Mouse (Mus musculus): Measurements from ENCODE around the gene Rhou.

Rhou gene

GRCm38 (mm10) chr8:123649483-123649882, 4.2 kb upstream of the Rhou start:
- no peak for DNase-seq (ENCODE audit: low read depth, low spot score)

DNA sequence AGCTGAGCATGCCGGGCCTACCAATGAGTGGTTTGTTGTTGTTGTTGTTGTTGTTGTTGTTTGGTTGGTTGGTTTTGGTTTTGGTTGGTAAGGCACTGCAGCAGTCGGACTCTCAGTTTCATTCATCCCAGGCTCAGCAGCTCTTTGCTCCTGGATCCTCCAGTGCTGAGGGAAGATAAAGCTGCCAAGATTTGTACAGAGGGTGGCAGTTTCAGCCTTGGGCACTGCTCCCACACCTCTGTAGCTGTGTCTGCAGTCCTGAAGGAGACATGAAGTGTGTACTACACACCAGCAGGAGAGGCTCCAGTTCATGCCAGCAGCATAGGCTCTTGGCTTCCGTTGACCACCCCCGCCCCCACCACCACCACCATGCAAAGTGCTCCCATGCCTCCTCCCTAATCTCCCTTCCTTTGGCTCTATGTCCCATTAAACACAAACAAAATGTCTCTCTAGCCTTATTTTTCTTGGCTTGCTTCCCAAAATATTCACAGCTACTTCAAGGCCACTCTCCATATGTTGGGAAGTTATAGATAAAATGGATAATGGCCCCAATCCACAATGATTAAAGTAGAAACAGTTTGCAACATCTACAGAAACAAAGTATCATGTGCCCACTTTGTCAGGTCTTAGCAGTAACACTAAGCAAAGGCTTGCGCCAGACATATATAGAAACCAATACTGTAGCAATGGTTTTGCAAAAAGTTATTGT, 2.2 kb upstream of the Rhou start:
- DNase-seq (ENCODE audit: low read depth, low spot score) = no peak

DNA sequence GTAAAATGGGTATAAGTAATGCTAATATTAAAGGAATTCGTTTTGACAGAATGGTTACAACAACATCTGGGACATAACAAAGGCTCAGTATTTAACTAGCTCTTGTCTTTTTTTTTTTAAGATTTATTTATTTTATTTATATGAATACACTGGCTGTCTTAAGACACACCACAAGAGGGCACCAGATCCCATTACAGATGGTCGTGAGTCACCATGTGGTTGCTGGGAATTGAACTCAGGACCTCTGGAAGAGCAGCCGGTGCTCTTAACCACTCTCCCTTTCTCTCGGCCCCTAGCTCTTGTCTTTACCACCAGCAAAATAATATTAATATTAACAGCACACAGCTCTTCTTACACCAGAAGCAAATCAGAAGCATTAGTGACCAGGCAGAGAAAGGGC, 1.1 kb upstream of the Rhou start:
- DNase-seq (ENCODE audit: low read depth, low spot score) = no peak

- no peak for DNase-seq (ENCODE audit: low read depth, low spot score)
These were observed 353 bp downstream of the Rhou start for GRCm38 (mm10) chr8:123653994-123654569.

- no peak for DNase-seq (ENCODE audit: low read depth, low spot score)
These were observed 1.0 kb downstream of the Rhou start for GRCm38 (mm10) chr8:123654763-123655162.

DNA sequence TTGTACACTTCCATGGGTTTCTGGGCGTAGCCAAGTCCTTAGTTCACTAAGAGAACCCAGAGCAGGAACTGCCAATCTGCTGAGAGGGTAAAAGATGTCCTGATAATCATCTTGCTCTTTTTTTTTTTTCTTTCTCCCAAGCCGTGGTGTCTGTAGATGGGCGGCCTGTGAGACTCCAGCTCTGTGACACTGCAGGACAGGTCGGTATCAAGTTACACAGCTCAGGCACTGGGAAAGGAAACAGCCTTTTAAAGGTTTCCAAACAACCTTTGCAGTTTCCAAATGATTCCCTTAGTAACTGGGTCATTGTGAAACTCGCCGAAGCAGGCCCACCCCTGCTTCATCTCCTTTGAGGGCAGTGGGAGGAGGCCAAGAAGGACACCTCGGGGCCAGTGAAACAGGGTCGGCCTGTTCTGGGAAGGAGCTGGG, 1.6 kb downstream of the Rhou start:
- DNase-seq (ENCODE audit: low read depth, low spot score) = no peak

GRCm38 (mm10) chr8:123657826-123658225, 4.1 kb downstream of the Rhou start:
- no peak for DNase-seq (ENCODE audit: low read depth, low spot score)

GRCm38 (mm10) chr8:123659469-123660057, 5.8 kb downstream of the Rhou start:
- no peak for DNase-seq (ENCODE audit: low read depth, low spot score)

DNA sequence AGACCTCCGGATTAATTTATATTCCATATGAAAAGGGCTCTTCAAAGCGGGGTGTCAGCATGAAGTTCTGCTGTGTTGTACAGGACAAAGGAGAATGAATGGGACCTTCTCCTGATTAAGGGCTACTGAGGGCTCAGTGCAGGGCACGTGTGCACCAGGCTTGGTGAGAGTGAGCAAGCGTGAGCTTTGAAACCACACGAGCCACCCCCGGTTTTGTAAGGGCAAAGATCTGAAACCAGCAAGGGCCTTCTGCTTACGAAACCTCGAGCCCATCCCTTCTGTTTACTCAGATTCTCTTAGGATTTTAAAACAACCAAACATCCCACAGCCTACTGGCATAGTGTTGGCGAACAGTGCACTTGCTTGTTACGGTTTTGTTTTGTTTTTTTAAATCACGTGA, 7.8 kb downstream of the Rhou start:
- no peak for DNase-seq (ENCODE audit: low read depth, low spot score)

GRCm38 (mm10) chr8:123665580-123665979, 11.9 kb downstream of the Rhou start:
- DNase-seq (ENCODE audit: low read depth, low spot score) = no peak

DNA sequence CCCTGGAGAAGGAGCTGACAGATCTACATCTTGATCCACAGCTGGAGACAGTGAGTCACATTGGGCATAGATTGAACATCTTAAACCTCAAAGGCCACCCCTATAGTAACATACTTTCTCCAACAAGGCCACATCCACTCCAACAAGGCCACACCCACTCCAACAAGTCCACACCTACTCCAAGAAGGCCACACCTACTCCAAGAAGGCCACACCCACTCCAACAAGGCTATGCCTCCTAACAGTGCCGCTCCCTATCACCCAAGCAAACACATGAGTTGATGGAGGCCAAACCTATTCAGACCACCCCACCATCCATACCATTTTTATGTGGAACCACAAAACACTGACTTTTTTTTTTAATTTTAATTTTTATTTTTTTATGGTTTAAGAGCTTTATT, 13.1 kb downstream of the Rhou start:
- no peak for DNase-seq (ENCODE audit: low read depth, low spot score)

GRCm38 (mm10) chr8:123668681-123669080, 15.0 kb downstream of the Rhou start:
- no peak for DNase-seq (ENCODE audit: low read depth, low spot score)

DNA sequence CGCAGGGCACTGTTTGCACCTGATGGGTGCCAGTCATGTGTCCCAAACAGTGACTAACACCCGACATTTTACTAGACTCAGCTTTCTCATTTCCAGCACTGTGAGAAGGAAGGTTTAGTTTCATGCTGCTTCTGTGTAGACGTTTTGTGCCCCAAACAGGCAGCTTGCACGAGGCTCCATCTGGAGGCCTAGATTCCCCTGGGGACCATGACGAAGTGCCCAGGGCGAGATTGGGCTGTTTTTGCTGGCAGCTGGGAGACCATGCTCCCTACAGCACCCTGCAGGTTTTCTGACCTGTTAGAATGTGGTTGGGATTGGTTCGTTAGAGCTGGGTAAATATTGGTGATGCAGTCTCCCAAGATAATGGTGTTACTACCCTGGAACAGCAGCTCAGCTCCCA, 17.0 kb downstream of the Rhou start:
- no peak for DNase-seq (ENCODE audit: low read depth, low spot score)

DNA sequence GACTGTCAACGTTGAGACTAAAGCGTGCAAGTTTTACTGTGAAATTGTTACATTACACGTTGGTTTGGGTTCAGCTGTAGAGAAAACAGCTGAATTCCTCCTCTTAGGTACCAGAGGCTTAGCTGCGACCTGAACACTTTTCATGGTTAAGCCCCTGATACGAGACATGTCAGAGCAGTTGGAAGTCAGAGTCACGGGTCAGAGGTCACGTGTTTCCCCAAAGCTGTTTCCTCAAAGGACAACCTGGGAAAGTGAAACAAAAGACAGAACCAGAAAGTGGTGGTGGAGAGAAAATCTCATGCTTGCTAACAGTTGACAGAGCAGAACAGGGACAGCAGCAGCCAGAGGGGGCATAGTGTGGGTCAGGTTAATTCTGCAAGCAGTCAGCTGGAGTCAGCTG, 17.7 kb downstream of the Rhou start:
- DNase-seq (ENCODE audit: low read depth, low spot score) = no peak

GRCm38 (mm10) chr8:123672648-123673047, 18.9 kb downstream of the Rhou start:
- no peak for DNase-seq (ENCODE audit: low read depth, low spot score)

DNA sequence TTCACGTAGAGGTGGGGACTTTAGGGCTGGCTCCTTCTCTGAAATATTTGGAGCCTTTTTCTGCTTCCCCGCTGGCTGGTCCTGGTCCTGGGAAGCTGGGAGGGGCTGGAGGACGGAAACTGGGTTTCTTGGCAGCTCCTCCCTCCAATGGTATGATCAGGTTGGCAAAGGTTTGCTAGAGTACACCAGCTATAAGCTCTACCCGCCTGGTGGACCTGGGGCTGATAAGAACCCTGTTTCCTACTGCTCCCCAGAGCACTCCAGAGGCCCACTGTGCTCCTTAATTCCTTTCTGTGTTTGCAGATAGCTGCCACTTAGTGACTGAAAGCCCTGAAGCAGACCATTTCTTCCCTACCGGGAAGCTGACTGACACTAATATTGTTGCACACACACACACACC, 21.9 kb downstream of the Rhou start:
- DNase-seq (ENCODE audit: low read depth, low spot score) = no peak

GRCm38 (mm10) chr8:123678390-123678789, 24.7 kb downstream of the Rhou start:
- DNase-seq (ENCODE audit: low read depth, low spot score) = no peak

- no peak for DNase-seq (ENCODE audit: low read depth, low spot score)
These were observed 28.5 kb downstream of the Rhou start for GRCm38 (mm10) chr8:123682073-123682761.

GRCm38 (mm10) chr8:123683321-123683720, 29.6 kb downstream of the Rhou start:
- no peak for DNase-seq (ENCODE audit: low read depth, low spot score)

- DNase-seq (ENCODE audit: low read depth, low spot score) = no peak
These were observed 31.1 kb downstream of the Rhou start for GRCm38 (mm10) chr8:123684806-123685205.

DNA sequence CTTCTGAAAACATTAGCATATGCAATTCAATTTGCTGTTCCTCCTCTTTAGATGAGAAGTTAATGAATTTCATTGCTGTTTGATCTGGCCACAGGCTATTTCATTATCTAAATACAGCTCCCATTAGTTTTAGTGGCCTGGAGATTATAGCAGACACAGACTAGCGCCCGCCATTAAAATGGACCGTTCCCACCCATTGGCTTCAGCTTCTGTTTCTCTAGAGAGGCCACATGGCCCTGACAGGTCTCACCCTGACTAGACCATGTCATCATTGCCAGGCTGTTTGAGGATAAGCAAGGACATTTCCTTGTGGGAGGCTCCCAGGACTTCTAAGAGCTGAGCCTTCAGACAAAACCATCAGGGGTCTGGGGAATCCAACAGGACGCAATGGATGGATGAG, 31.7 kb downstream of the Rhou start:
- no peak for DNase-seq (ENCODE audit: low read depth, low spot score)

DNA sequence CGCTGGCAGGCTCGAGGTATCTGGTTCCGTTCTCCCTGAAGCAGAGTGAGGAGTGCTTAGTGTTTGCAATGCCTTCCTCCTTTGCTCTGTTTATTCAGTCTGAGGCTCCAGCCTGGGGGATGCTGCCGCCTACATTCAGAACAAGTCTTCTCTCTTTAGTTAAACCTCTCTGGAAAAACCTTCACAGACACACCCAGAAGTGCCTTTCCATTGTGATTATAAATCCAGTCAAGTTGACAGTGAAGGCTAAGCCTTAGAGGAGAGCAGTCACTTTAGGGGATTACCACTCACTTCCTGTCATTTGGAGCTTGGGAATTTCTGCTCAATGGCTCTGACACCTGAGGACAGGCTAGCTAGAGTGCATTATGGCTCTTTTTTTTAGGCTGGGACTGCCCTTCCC, 34.1 kb downstream of the Rhou start:
- DNase-seq (ENCODE audit: low read depth, low spot score) = no peak

Measured in retina, adult 2 months (tissue).